Mouse (Mus musculus): ENCODE measurements around the gene Adgb. TPM values are rescaled to one million over a fixed set of nuclear protein-coding genes. Genes with fewer than 3 reads are reported as not detected.

The Adgb gene
- polyA plus RNA-seq, 1 experiment from 2014 or later: 0.17 TPM

GRCm38 (mm10) chr10:10429635-10430034, 42.5 kb downstream of the Adgb start:
- WGBS: 63% methylated on average over 5 of the region's 5 CpGs
- Histone ChIP-seq H3K36me3 (no peaks in the 10 kb centered on the region), H3K27ac (no peak overlapping the region), H3K4me1 (no peaks in the 10 kb centered on the region), H3K9ac (no peak overlapping the region), H3K27me3 (replicated peaks) (no peaks in the 10 kb centered on the region), H3K4me2 (no peak overlapping the region), H3K4me3 (replicated peaks) (no peak overlapping the region), H3K9me3 (no peaks in the 10 kb centered on the region)
- no peak for ATAC-seq (ENCODE audit: insufficient read depth, low FRiP score, low read depth)

- Histone ChIP-seq H3K27me3 (replicated peaks) (no peaks in the 10 kb centered on the region), H3K4me2 (no peak overlapping the region), H3K9me3 (no peaks in the 10 kb centered on the region), H3K27ac (no peak overlapping the region), H3K4me3 (replicated peaks) (no peak overlapping the region), H3K36me3 (no peaks in the 10 kb centered on the region), H3K4me1 (no peaks in the 10 kb centered on the region), H3K9ac (no peak overlapping the region)
- ATAC-seq (ENCODE audit: insufficient read depth, low FRiP score, low read depth): no peak
- WGBS: 82% methylated on average over 7 of the region's 7 CpGs
Measured at GRCm38 (mm10) chr10:10429032-10429431, 43.1 kb downstream of the Adgb start.

GRCm38 (mm10) chr10:10424383-10424782, 47.7 kb downstream of the Adgb start:
- 91% methylated on average over 2 of the region's 2 CpGs for WGBS
- H3K27me3 ChIP-seq (replicated peaks): no peaks in the 10 kb centered on the region

GRCm38 (mm10) chr10:10411046-10411445, 61.1 kb downstream of the Adgb start:
- 55% methylated on average over 5 of the region's 5 CpGs for WGBS
- Histone ChIP-seq H3K9ac (no peak overlapping the region), H3K36me3 (no peaks in the 10 kb centered on the region), H3K27ac (no peak overlapping the region), H3K9me3 (no peaks in the 10 kb centered on the region), H3K4me1 (no peaks in the 10 kb centered on the region), H3K4me3 (replicated peaks) (no peak overlapping the region), H3K27me3 (replicated peaks) (no peaks in the 10 kb centered on the region), H3K4me2 (no peak overlapping the region)
- ATAC-seq (ENCODE audit: insufficient read depth, low FRiP score, low read depth): no peak

More at GRCm38 (mm10) chr10:10424383-10424782, 47.7 kb downstream of the Adgb start:
- Histone ChIP-seq H3K4me3 (replicated peaks) (no peak overlapping the region), H3K4me2 (no peak overlapping the region), H3K27ac (no peak overlapping the region), H3K9me3 (no peaks in the 10 kb centered on the region), H3K9ac (no peak overlapping the region), H3K4me1 (no peaks in the 10 kb centered on the region), H3K36me3 (no peaks in the 10 kb centered on the region)
- ATAC-seq (ENCODE audit: insufficient read depth, low FRiP score, low read depth): no peak

GRCm38 (mm10) chr10:10408166-10408565, 64.0 kb downstream of the Adgb start:
- no peak overlapping the region for H3K4me2 ChIP-seq
- H3K9me3 ChIP-seq: no peaks in the 10 kb centered on the region
- H3K36me3 ChIP-seq: no peaks in the 10 kb centered on the region
- no peaks in the 10 kb centered on the region for H3K27me3 ChIP-seq (replicated peaks)
- no peak overlapping the region for H3K4me3 ChIP-seq (replicated peaks)
- WGBS: 32% methylated on average over 3 of the region's 3 CpGs
- no peak overlapping the region for H3K27ac ChIP-seq
- no peak overlapping the region for H3K9ac ChIP-seq
- ATAC-seq (ENCODE audit: insufficient read depth, low FRiP score, low read depth): peak; percentile 47; the same call in 1 of the 2 replicates
- no peaks in the 10 kb centered on the region for H3K4me1 ChIP-seq

- Histone ChIP-seq H3K4me1 (no peaks in the 10 kb centered on the region), H3K4me2 (no peak overlapping the region), H3K27ac (no peak overlapping the region), H3K4me3 (replicated peaks) (no peak overlapping the region), H3K36me3 (no peaks in the 10 kb centered on the region), H3K9ac (no peak overlapping the region), H3K27me3 (replicated peaks) (no peaks in the 10 kb centered on the region), H3K9me3 (no peaks in the 10 kb centered on the region)
- WGBS: 71% methylated on average over 4 of the region's 4 CpGs
- no peak for ATAC-seq (ENCODE audit: insufficient read depth, low FRiP score, low read depth)
Measured at GRCm38 (mm10) chr10:10395784-10396481, 76.2 kb downstream of the Adgb start.

- no peak overlapping the region for H3K9ac ChIP-seq
- H3K36me3 ChIP-seq: no peaks in the 10 kb centered on the region
- 48% methylated on average over 1 of the region's 1 CpGs for WGBS
- no peak overlapping the region for H3K27ac ChIP-seq
- no peak overlapping the region for H3K4me2 ChIP-seq
- no peak for ATAC-seq (ENCODE audit: insufficient read depth, low FRiP score, low read depth)
- H3K27me3 ChIP-seq (replicated peaks): no peaks in the 10 kb centered on the region
- no peak overlapping the region for H3K4me3 ChIP-seq (replicated peaks)
- H3K4me1 ChIP-seq: no peaks in the 10 kb centered on the region
- no peaks in the 10 kb centered on the region for H3K9me3 ChIP-seq
Measured at GRCm38 (mm10) chr10:10374629-10375028, 97.5 kb downstream of the Adgb start.

GRCm38 (mm10) chr10:10364025-10364424, 108.1 kb downstream of the Adgb start:
- Histone ChIP-seq H3K27ac (no peak overlapping the region), H3K4me3 (replicated peaks) (no peak overlapping the region), H3K9me3 (no peaks in the 10 kb centered on the region), H3K4me1 (no peaks in the 10 kb centered on the region), H3K27me3 (replicated peaks) (no peaks in the 10 kb centered on the region), H3K36me3 (no peaks in the 10 kb centered on the region), H3K4me2 (no peak overlapping the region), H3K9ac (no peak overlapping the region)
- WGBS: 68% methylated on average over 1 of the region's 1 CpGs
- no peak for ATAC-seq (ENCODE audit: insufficient read depth, low FRiP score, low read depth)

GRCm38 (mm10) chr10:10355605-10356227, 116.4 kb downstream of the Adgb start:
- no peak overlapping the region for H3K9ac ChIP-seq
- H3K4me3 ChIP-seq (replicated peaks): no peak overlapping the region
- peak; percentile 70; the same call in 1 of the 2 replicates for ATAC-seq (ENCODE audit: insufficient read depth, low FRiP score, low read depth)
- WGBS: 19% methylated on average over 3 of the region's 3 CpGs
- H3K9me3 ChIP-seq: no peaks in the 10 kb centered on the region
- H3K4me2 ChIP-seq: no peak overlapping the region
- no peaks in the 10 kb centered on the region for H3K4me1 ChIP-seq
- H3K27ac ChIP-seq: no peak overlapping the region
- H3K36me3 ChIP-seq: no peaks in the 10 kb centered on the region
- no peaks in the 10 kb centered on the region for H3K27me3 ChIP-seq (replicated peaks)

GRCm38 (mm10) chr10:10352184-10352583, 119.9 kb downstream of the Adgb start:
- Histone ChIP-seq H3K36me3 (no peaks in the 10 kb centered on the region), H3K9me3 (no peaks in the 10 kb centered on the region), H3K27me3 (replicated peaks) (no peaks in the 10 kb centered on the region), H3K4me1 (no peaks in the 10 kb centered on the region), H3K9ac (no peak overlapping the region), H3K27ac (no peak overlapping the region), H3K4me3 (replicated peaks) (no peak overlapping the region), H3K4me2 (no peak overlapping the region)
- 76% methylated on average over 3 of the region's 3 CpGs for WGBS
- no peak for ATAC-seq (ENCODE audit: insufficient read depth, low FRiP score, low read depth)

GRCm38 (mm10) chr10:10350550-10350949, 121.6 kb downstream of the Adgb start:
- no peak overlapping the region for H3K4me3 ChIP-seq (replicated peaks)
- H3K27me3 ChIP-seq (replicated peaks): no peaks in the 10 kb centered on the region
- H3K36me3 ChIP-seq: no peaks in the 10 kb centered on the region
- H3K9me3 ChIP-seq: no peaks in the 10 kb centered on the region
- no peak overlapping the region for H3K27ac ChIP-seq
- no peak overlapping the region for H3K9ac ChIP-seq
- no peaks in the 10 kb centered on the region for H3K4me1 ChIP-seq
- H3K4me2 ChIP-seq: no peak overlapping the region
- no peak for ATAC-seq (ENCODE audit: insufficient read depth, low FRiP score, low read depth)
- WGBS: 80% methylated on average over 3 of the region's 3 CpGs

- Histone ChIP-seq H3K36me3 (no peaks in the 10 kb centered on the region), H3K4me1 (no peaks in the 10 kb centered on the region), H3K4me2 (no peak overlapping the region), H3K27me3 (replicated peaks) (no peaks in the 10 kb centered on the region), H3K27ac (no peak overlapping the region), H3K9me3 (no peaks in the 10 kb centered on the region), H3K9ac (no peak overlapping the region), H3K4me3 (replicated peaks) (no peak overlapping the region)
- WGBS: 85% methylated on average over 3 of the region's 3 CpGs
- ATAC-seq (ENCODE audit: insufficient read depth, low FRiP score, low read depth): no peak
Measured at GRCm38 (mm10) chr10:10343930-10344329, 128.2 kb downstream of the Adgb start.

All from stomach, embryonic 15.5 days (tissue).